Mouse (Mus musculus) gastrocnemius, postnatal 10 days (tissue): ENCODE results near the gene Rilpl1. TPM values are rescaled to one million over a fixed set of nuclear protein-coding genes. Genes with fewer than 3 reads are reported as not detected.
"Not testable (repeated sequence)": the region's sequence is repeated elsewhere in the genome, so short reads cannot be mapped to it uniquely, and the experiment has no call there.

Experiments
- DNase-seq: peaks from one replicate; pipeline ENCODE4 v3.0.0; 2021; ENCODE audit warnings: mixed read lengths
- long read RNA-seq, 2 experiments: library from polyadenylated mRNA; stranded (forward); transcript quantifications; one replicate each; pipeline ENCODE4 v2.0.0; 2021
- total RNA-seq, 2 experiments: library from RNA; stranded (reverse); gene quantifications; 2 replicates each; pipeline ENCODE4 v1.2.3; 2021

Gene Rilpl1
- total RNA-seq: 10 to 100 TPM; 48.9 to 49.3 TPM
- long read RNA-seq, experiment 1, transcript Rilpl1-201 (7 exons, 2,249 nt): major isoform, 24 of 103 reads
- long read RNA-seq, experiment 1, partial matches to known transcripts: 2 of 103 reads
- long read RNA-seq, experiment 1, other reads (novel, unspliced or antisense): 77 of 103 reads
- long read RNA-seq, experiment 2, transcript Rilpl1-201 (7 exons, 2,249 nt): major isoform, 19 of 84 reads
- long read RNA-seq, experiment 2, partial matches to known transcripts: 3 of 84 reads
- long read RNA-seq, experiment 2, other reads (novel, unspliced or antisense): 62 of 84 reads

- peak; percentile 85 for DNase-seq
These were observed at the start of gene Rilpl1 for GRCm38 (mm10) chr5:124530655-124531582. Gene Rilpl1, minus strand, starts transcription at chr5:124531391.

GRCm38 (mm10) chr5:124578633-124579317, 47.6 kb upstream of the Rilpl1 start, which contains the start of the genes Eif2b1 and Gtf2h3:
Gene Eif2b1, minus strand, starts transcription at chr5:124579131.
Gene Gtf2h3, plus strand, starts transcription at chr5:124579140.
- DNase-seq: peak; percentile 95

DNA sequence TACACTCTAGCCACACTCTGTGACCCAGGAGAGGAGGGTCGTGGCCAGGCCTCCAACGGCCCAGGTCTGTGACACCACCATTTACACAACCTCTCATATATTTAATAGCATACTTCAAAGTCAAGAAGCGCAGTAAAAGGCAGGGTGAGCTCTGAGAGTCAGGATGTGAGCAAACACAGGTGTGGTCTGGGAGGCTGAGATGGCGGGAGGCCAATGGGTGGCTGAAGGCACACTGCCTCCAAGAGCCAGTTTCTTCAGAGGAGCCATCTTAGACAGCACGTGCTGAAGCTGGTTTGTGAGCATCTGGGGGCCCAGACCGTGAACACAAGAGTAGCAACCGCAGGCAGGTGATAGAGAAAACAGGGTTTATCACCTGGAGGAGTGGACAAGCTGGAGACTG, 44.3 kb upstream of the Rilpl1 start:
- no peak for DNase-seq

DNA sequence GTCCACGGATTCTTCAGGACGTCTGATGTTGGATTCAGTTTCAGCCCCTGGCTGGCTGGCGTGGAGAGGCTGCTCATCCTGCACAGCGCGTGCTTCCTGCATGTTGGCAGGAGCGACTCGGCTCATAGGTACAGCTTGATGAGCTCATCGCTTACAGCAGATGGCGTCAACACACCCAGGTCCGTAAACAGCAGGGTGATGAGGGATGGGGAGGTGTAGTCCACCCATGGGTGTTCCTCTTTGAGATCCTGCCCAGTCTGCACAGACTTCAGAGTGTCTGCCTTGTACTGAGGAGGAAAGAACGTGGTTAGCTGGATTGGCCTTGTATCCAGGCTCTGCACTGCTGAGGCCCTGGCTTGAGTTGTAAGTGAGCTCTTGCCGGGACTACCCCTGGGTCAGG, 39.9 kb upstream of the Rilpl1 start:
- DNase-seq: no peak

DNA sequence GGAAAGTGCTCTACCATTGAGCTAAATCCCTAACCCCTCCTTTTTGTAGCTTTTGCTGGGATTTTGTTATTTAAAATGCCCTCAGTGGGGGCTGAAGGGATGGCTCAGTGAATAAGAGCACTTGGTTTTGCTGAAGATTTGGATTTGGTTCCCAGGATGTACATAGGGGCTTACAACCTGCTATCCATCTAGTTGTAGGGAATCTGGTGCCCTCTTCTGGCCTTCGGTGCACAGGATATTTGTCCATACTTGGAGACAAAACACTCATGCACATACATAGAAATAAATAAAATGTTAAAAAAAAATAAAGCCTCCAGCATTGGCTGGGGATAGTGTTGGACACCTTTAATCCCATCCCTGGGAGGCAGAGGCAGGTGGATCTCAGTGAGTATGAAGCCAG, 24.0 kb upstream of the Rilpl1 start:
- no peak for DNase-seq

DNA sequence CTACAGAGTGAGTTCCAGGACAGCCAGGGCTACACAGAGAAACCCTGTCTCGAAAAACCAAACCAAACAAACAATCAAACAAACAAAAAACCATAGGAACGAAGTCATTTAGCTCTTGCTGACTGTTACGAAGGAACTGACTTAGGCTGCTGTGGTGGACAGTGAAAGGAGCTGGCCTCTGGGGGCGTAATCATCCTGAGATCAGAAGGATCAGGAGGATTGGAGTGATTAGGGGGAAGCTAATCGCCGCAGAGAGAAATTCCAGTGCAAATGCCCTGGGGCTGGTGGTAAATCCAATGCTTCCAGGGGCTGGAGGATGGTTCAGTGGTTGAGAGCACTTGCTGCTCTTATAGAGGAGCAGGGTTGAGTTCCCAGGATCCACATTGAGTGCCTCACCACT, 22.4 kb upstream of the Rilpl1 start:
- no peak for DNase-seq

GRCm38 (mm10) chr5:124552558-124553307, 21.5 kb upstream of the Rilpl1 start, which contains the start of gene Ddx55:
Gene Ddx55, plus strand, starts transcription at chr5:124552864.
- DNase-seq: peak; percentile 88

GRCm38 (mm10) chr5:124552094-124552472, 20.9 kb upstream of the Rilpl1 start:
- no peak for DNase-seq

DNA sequence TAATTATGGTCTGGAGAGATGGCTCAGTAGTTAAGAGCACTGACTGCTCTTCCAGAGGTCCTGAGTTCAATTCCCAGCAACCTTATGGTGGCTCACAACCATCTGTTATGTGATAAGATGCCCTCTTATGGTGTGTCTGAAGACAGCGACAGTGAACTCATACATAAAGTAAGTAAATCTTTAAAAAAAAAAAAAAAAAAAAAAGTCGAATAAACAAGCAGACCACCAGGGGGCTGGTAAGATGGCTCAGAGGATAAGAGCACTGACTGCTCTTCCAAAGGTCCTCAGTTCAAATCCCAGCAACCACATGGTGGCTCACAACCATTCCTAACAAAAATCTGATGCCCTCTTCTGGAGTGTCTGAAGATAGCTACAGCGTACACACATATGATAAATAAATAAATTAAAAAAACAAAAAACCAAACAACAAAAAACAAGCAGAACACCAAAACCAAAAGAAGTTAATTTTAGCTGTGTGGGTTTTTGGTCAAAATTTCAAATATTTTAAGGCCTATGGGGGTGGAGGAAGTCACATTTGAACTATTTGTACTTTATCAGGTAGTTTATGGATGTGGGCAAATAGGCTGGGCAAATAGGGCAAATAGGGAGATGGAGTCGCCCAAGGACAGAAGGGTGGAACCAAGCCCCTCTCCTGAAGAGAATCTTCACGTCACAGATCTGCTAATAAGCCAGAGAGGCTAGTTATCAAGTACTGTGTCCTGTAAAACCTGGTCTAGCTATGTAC, 20.3 kb upstream of the Rilpl1 start:
- DNase-seq: not testable (repeated sequence)

- not testable (repeated sequence) for DNase-seq
These were observed 19.5 kb upstream of the Rilpl1 start for GRCm38 (mm10) chr5:124550737-124551136.

DNA sequence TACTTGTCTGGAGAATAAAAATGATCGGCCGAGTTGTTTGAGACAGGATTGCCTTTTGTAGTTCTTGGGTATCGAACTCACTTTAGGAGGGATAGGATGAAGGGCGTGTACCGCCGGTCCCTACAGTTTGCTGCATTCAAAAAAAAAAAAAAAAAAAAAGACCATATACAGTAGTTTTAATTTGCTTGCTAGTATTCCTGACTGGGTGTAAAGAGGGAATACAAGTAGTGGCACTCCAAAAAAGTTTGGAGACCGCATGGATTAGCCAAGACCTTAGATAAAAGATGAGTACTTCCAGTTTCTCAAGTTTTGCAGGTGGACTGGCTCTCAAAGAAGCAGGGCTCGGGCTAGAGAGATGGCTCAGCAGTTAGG, 10.4 kb upstream of the Rilpl1 start:
- DNase-seq: no peak

GRCm38 (mm10) chr5:124540905-124541601, 9.9 kb upstream of the Rilpl1 start:
- DNase-seq: peak; percentile 79

DNA sequence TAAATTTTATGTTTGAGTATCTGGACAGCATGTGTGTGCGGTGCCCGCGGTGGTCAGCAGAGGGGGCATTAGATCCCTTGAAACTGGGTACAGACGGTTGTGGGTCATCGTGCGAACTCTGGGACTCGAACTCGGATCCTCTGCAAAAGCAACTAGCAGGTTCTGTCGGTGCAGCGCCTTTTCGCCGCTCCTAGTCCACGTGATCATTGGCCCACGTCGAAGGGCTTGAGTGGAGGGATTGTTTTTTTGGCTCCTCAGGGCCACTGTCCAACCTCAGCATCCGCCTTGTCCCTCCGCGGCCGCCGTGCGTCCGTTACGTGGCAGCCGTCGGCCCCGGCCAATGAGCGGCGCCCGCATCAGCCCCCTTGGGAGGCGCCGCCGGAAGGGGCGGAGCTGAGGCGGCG, 9.2 kb upstream of the Rilpl1 start, which contains the start of gene Tmed2:
Gene Tmed2, plus strand, starts transcription at position 313 of the 404 bp plus-strand sequence.
- DNase-seq: peak; percentile 92

- no peak for DNase-seq
These were observed 8.7 kb upstream of the Rilpl1 start for GRCm38 (mm10) chr5:124539905-124540304.

GRCm38 (mm10) chr5:124538813-124539792, 7.9 kb upstream of the Rilpl1 start:
- no peak for DNase-seq

GRCm38 (mm10) chr5:124536776-124537175, 5.6 kb upstream of the Rilpl1 start:
- peak; percentile 37 for DNase-seq

DNA sequence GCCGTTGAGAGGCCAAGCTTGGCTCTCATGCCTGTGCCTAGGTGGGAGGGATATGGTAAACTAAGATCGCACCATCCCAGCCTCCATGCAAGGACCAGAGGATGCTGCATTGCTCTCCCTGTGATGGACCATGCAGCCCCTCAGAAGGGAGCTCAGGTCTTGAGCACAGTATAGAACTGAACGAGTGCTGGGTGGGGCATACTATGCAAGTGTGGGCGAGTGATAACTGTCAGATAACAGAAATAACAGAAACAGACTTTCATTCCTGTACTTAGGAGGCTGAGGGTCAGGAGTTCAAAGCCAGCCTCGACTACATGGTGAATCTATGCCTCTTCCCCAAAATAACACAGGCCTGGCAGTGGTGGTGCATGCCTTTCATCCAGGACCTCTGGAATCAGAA, 3.8 kb upstream of the Rilpl1 start:
- DNase-seq: no peak

DNA sequence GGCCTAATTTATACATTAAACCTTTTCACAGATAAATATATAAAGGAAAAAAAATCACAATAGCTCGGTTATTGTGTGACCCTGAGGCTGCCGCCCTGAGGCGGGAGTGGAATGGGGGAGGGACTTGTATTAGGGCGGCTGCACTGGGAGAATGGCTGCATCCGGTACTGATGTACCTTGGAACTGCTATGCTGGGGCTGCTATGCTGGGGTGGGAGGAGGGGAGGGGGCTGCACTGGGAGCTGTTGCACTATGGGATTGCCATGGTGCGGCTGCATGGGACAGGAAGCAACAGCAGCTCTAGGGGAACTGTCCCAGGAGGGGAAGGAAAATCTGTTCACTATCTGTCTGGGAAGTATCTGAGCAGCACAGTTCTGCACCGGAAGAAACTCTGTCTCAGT, 1.3 kb upstream of the Rilpl1 start:
- DNase-seq: no peak

DNA sequence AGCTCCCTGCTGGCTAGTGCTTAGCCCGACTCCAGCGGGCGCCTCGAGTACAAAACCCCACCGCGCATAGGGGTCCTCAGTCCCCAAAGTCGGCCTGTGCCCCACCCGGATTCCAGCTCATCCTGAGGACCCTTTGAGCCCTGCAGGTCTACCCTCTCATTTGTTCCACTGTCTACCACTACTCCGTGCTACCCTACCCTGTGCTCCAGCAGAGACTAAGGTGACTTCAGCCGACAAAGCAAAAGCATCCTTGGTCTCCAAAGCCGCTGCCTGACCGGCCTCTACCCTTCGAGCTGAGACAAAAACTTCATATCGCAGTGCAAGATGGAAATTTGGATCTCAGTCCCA, 366 bp upstream of the Rilpl1 start:
- no peak for DNase-seq
